Mouse (Mus musculus) embryonic facial prominence, embryonic 11.5 days (tissue): ENCODE results near the gene Nfya. TPM values are rescaled to one million over a fixed set of nuclear protein-coding genes. Genes with fewer than 3 reads are reported as not detected.

Experiments used
- ATAC-seq: fragments of 200-750 bp; cut with Nextera tagmentation; replicated peaks from 2 replicates; pipeline ENCODE4 v1.8.0; 2017; ENCODE audit warnings: low read depth; ENCODE audit not compliant: insufficient number of reproducible peaks, low FRiP score, low TSS enrichment
- DNase-seq: peaks from one replicate; pipeline ENCODE4 v3.0.0-alpha.2; 2015; ENCODE audit warnings: low spot score
- H3K27ac ChIP-seq: fragments of 300-500 bp; sonication (generic); replicated peaks from 2 replicates; pipeline ENCODE4 v1.5.1; 2014; ENCODE audit warnings: mild to moderate bottlenecking, low read depth, low read length, control low read depth
- H3K27me3 ChIP-seq: fragments of 300-500 bp; sonication (generic); 2 replicates; pipeline ENCODE4 v1.6.1; 2014; ENCODE audit warnings: mild to moderate bottlenecking, low read length, moderate library complexity, mixed read lengths; ENCODE audit not compliant: control insufficient read depth, insufficient read depth
- H3K36me3 ChIP-seq: fragments of 300-500 bp; sonication (generic); replicated peaks from 2 replicates; pipeline ENCODE4 v1.6.1; 2014; ENCODE audit warnings: low read depth, mild to moderate bottlenecking, low read length, moderate library complexity, mixed read lengths; ENCODE audit not compliant: control insufficient read depth, insufficient read depth
- H3K4me1 ChIP-seq: fragments of 300-500 bp; sonication (generic); 2 replicates; pipeline ENCODE4 v1.6.1; 2014; ENCODE audit warnings: low read length, mixed read lengths; ENCODE audit not compliant: control insufficient read depth, insufficient read depth
- H3K4me2 ChIP-seq: fragments of 300-500 bp; sonication (generic); 2 replicates; pipeline ENCODE4 v1.6.1; 2014; ENCODE audit warnings: low read depth, mild to moderate bottlenecking, control low read depth, low read length, moderate library complexity
- H3K4me3 ChIP-seq: fragments of 300-500 bp; sonication (generic); 2 replicates; pipeline ENCODE4 v1.5.1; 2014; ENCODE audit warnings: low read depth, low read length, control low read depth
- H3K9ac ChIP-seq: fragments of 300-500 bp; sonication (generic); replicated peaks from 2 replicates; pipeline ENCODE4 v1.6.1; 2014; ENCODE audit warnings: mild to moderate bottlenecking, control low read depth, low read length
- H3K9me3 ChIP-seq: fragments of 300-500 bp; sonication (generic); replicated peaks from 2 replicates; pipeline ENCODE4 v1.6.1; 2016; ENCODE audit warnings: mild to moderate bottlenecking, low read length, inconsistent platforms, mixed read lengths; ENCODE audit not compliant: control insufficient read depth
- WGBS: fragments of 180-500 bp; shearing (Covaris S2); extraction: QIAGEN DNeasy Blood & Tissue Kit; methylation state at CpG from one replicate; pipeline ENCODE4 v1.1.7; 2014; 5-methylcytosine and 5-hydroxymethylcytosine counted together
- polyA plus RNA-seq: library from polyadenylated mRNA; unstranded; fragments of >200 nt; fragmentation: Nextera tagmentation; extraction: Ambion mirVana; gene quantifications from 2 replicates; pipeline ENCODE4 v1.2.1, GENCODE M21; 2014

Nfya gene
- polyA plus RNA-seq = 23.0 and 26.5 TPM in 2 replicates

GRCm38 (mm10) chr17:48409380-48410298 lies at the start of gene Nfya, which contains the start of gene Oard1:
TSS of gene Nfya (minus strand) at chr17:48409906.
TSS of gene Oard1 (plus strand) at chr17:48410014.
- peak within 1 kb of the TSS; percentile 90 for H3K4me3 ChIP-seq
- no peaks in the 10 kb centered on the region for H3K36me3 ChIP-seq
- no peaks in the 10 kb centered on the region for H3K4me1 ChIP-seq
- DNase-seq (peak; percentile 100), ATAC-seq (peak; percentile 97)
- peak within 1 kb of the TSS; percentile 100 for H3K27ac ChIP-seq
- H3K9me3 ChIP-seq = no peaks in the 10 kb centered on the region
- H3K4me2 ChIP-seq = peak within 1 kb of the TSS; percentile 70
- H3K9ac ChIP-seq = peak within 1 kb of the TSS; percentile 99
- no peaks in the 10 kb centered on the region for H3K27me3 ChIP-seq
- under 1% methylated on average over 82 of the region's 84 CpGs for whole genome bisulfite sequencing

- Histone ChIP-seq H3K9ac (no peak overlapping the region), H3K4me2 (no peak overlapping the region)
- ATAC-seq = no peak
These were observed 48.4 kb upstream of the Nfya start for GRCm38 (mm10) chr17:48457971-48458653.

GRCm38 (mm10) chr17:48455955-48456354 lies 46.2 kb upstream of the Nfya start:
- no peak for DNase-seq
- no peaks in the 10 kb centered on the region for H3K9me3 ChIP-seq
- H3K9ac ChIP-seq = no peak overlapping the region
- 70% methylated on average over 2 of the region's 2 CpGs for WGBS
- no peaks in the 10 kb centered on the region for H3K4me1 ChIP-seq
- ATAC-seq = no peak
- no peaks in the 10 kb centered on the region for H3K36me3 ChIP-seq
- no peaks in the 10 kb centered on the region for H3K27me3 ChIP-seq
- no peak overlapping the region for H3K4me2 ChIP-seq
- no peak overlapping the region for H3K4me3 ChIP-seq
- H3K27ac ChIP-seq = no peak overlapping the region

More at GRCm38 (mm10) chr17:48457971-48458653, 48.4 kb upstream of the Nfya start:
- no peaks in the 10 kb centered on the region for H3K27me3 ChIP-seq
- H3K36me3 ChIP-seq = no peaks in the 10 kb centered on the region
- H3K27ac ChIP-seq = no peak overlapping the region
- H3K4me1 ChIP-seq = no peaks in the 10 kb centered on the region
- H3K9me3 ChIP-seq = no peaks in the 10 kb centered on the region
- 85% methylated on average over 13 of the region's 13 CpGs for WGBS
- H3K4me3 ChIP-seq = no peak overlapping the region
- no peak for DNase-seq

GRCm38 (mm10) chr17:48454688-48455087 lies 45.0 kb upstream of the Nfya start, which contains the start of gene Unc5cl:
TSS of gene Unc5cl (plus strand) at chr17:48454901.
- peak; percentile 9 for DNase-seq
- Histone ChIP-seq H3K27me3 (no peaks in the 10 kb centered on the region), H3K4me1 (no peaks in the 10 kb centered on the region), H3K4me3 (no peak within 1 kb of the TSS), H3K4me2 (no peak within 1 kb of the TSS), H3K27ac (no peak within 1 kb of the TSS), H3K9ac (no peak within 1 kb of the TSS), H3K9me3 (no peaks in the 10 kb centered on the region), H3K36me3 (no peaks in the 10 kb centered on the region)
- ATAC-seq = no peak
- 54% methylated on average over 11 of the region's 11 CpGs for WGBS

- Histone ChIP-seq H3K4me1 (no peaks in the 10 kb centered on the region), H3K27ac (no peak overlapping the region), H3K36me3 (no peaks in the 10 kb centered on the region), H3K9ac (no peak overlapping the region), H3K27me3 (no peaks in the 10 kb centered on the region), H3K4me2 (no peak overlapping the region), H3K9me3 (no peaks in the 10 kb centered on the region), H3K4me3 (no peak overlapping the region)
- DNase-seq (no peak), ATAC-seq (0 out of 2 replicates have a peak, but pooled peaks have one; percentile 64)
- WGBS = 49% methylated on average over 7 of the region's 7 CpGs
These were observed 44.5 kb upstream of the Nfya start for GRCm38 (mm10) chr17:48454190-48454589.

- no peak for ATAC-seq
- 68% methylated on average over 7 of the region's 7 CpGs for WGBS
These were observed 43.8 kb upstream of the Nfya start for GRCm38 (mm10) chr17:48453489-48453888.

GRCm38 (mm10) chr17:48451753-48452444 lies 42.2 kb upstream of the Nfya start:
- Histone ChIP-seq H3K27ac (no peak overlapping the region), H3K4me1 (no peaks in the 10 kb centered on the region), H3K4me3 (no peak overlapping the region), H3K9me3 (no peaks in the 10 kb centered on the region), H3K27me3 (no peaks in the 10 kb centered on the region), H3K9ac (no peak overlapping the region), H3K36me3 (no peaks in the 10 kb centered on the region; the same call in 1 of the 2 replicates), H3K4me2 (no peak overlapping the region)
- 67% methylated on average over 9 of the region's 9 CpGs for WGBS
- DNase-seq (no peak), ATAC-seq (no peak)

More at GRCm38 (mm10) chr17:48453489-48453888, 43.8 kb upstream of the Nfya start:
- Histone ChIP-seq H3K9me3 (no peaks in the 10 kb centered on the region), H3K4me1 (no peaks in the 10 kb centered on the region), H3K27me3 (no peaks in the 10 kb centered on the region), H3K36me3 (no peaks in the 10 kb centered on the region), H3K4me2 (no peak overlapping the region), H3K9ac (no peak overlapping the region), H3K4me3 (no peak overlapping the region), H3K27ac (no peak overlapping the region)
- no peak for DNase-seq
